8 mouse cellular contexts compared by ENCODE assay signal in the genomic region with DNA sequence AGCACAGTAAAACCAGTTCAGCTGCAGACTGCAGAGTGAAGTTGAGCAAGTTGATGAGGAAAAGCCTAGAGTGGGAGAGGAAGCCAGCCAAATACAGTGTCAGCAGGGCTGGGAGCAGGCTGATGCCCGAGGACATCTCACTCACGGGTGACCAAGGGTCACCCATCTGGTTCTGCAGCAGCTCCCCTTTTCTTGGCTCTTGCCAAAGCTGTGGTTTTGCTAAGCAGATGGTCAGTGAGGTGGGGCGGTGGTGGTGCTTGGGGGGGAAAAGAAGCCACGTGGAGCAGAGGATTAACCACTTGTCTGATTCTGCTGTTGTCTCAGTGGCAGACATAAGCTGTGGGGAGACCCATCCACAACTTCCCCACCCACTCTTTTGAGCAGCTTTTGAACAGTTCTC. TPM values are rescaled to one million over a fixed set of nuclear protein-coding genes. Genes with fewer than 3 reads are reported as not detected.
DNase-seq lines count a peak whose midpoint lies in the region; ATAC-seq lines count a peak whose summit lies in the region.

No protein-coding gene starts in this region.

- WGBS in embryonic facial prominence, embryonic 14.5 days: 9% methylated on average over 4 of the region's 4 CpGs
- WGBS in embryonic facial prominence, embryonic 10.5 days: 21% methylated on average over 4 of the region's 4 CpGs
- 16% methylated on average over 4 of the region's 4 CpGs for WGBS in midbrain, embryonic 14.5 days
- WGBS in midbrain, embryonic 16.5 days: 13% methylated on average over 4 of the region's 4 CpGs

- no peak overlapping the region for H3K4me3 ChIP-seq in embryonic facial prominence, embryonic 14.5 days (ENCODE audit: low read depth, low read length)
- H3K4me3 ChIP-seq in embryonic facial prominence, embryonic 10.5 days: no peak overlapping the region
- H3K4me3 ChIP-seq in midbrain, embryonic 14.5 days (replicated peaks; ENCODE audit: low read depth, low read length): no peak overlapping the region
- H3K4me3 ChIP-seq in midbrain, embryonic 16.5 days (ENCODE audit: low read depth, low read length): no peak overlapping the region

- ATAC-seq in embryonic facial prominence, embryonic 14.5 days (ENCODE audit: low read depth): no peak
- no peak for ATAC-seq in midbrain, embryonic 14.5 days (ENCODE audit: low FRiP score, low TSS enrichment)
- no peak for ATAC-seq in midbrain, embryonic 16.5 days

- H3K9me3 ChIP-seq in embryonic facial prominence, embryonic 14.5 days (ENCODE audit: control insufficient read depth, low read length): peaks cover 3% of the 10 kb centered on the region; the same call in 1 of the 2 replicates
- 0 out of 2 replicates have a peak, but pooled peaks cover 3% of the 10 kb centered on the region for H3K9me3 ChIP-seq in embryonic facial prominence, embryonic 10.5 days
- H3K9me3 ChIP-seq in midbrain, embryonic 14.5 days (ENCODE audit: control insufficient read depth, low read length): no peaks in the 10 kb centered on the region
- H3K9me3 ChIP-seq in midbrain, embryonic 16.5 days (replicated peaks; ENCODE audit: control insufficient read depth, low read length, poor library complexity, severe bottlenecking): no peaks in the 10 kb centered on the region

- no peaks in the 10 kb centered on the region for H3K36me3 ChIP-seq in embryonic facial prominence, embryonic 14.5 days (ENCODE audit: control insufficient read depth, insufficient read depth, low read length)
- H3K36me3 ChIP-seq in embryonic facial prominence, embryonic 10.5 days (replicated peaks): peaks cover 10% of the 10 kb centered on the region
- H3K36me3 ChIP-seq in midbrain, embryonic 14.5 days (ENCODE audit: control insufficient read depth, insufficient read depth, low read length): 0 out of 2 replicates have a peak, but pooled peaks cover 4% of the 10 kb centered on the region
- H3K36me3 ChIP-seq in midbrain, embryonic 16.5 days (ENCODE audit: control insufficient read depth, insufficient read depth, low read length): no peaks in the 10 kb centered on the region

- 0 out of 2 replicates have a peak, but pooled peaks cover 9% of the 10 kb centered on the region for H3K4me1 ChIP-seq in embryonic facial prominence, embryonic 14.5 days (ENCODE audit: control insufficient read depth, insufficient read depth, low read length)
- peaks cover 23% of the 10 kb centered on the region for H3K4me1 ChIP-seq in embryonic facial prominence, embryonic 10.5 days
- H3K4me1 ChIP-seq in midbrain, embryonic 14.5 days (ENCODE audit: control insufficient read depth, insufficient read depth, low read length): peaks cover 9% of the 10 kb centered on the region; the same call in 1 of the 2 replicates
- 0 out of 2 replicates have a peak, but pooled peaks cover 4% of the 10 kb centered on the region for H3K4me1 ChIP-seq in midbrain, embryonic 16.5 days (ENCODE audit: control insufficient read depth, insufficient read depth, low read length)

- no peaks in the 10 kb centered on the region for H3K27me3 ChIP-seq in embryonic facial prominence, embryonic 14.5 days (replicated peaks; ENCODE audit: control insufficient read depth, insufficient read depth, low read length)
- no peaks in the 10 kb centered on the region for H3K27me3 ChIP-seq in embryonic facial prominence, embryonic 10.5 days (replicated peaks; ENCODE audit: low read depth, poor library complexity, severe bottlenecking)
- H3K27me3 ChIP-seq in midbrain, embryonic 14.5 days (ENCODE audit: control insufficient read depth, insufficient read depth, low read length): no peaks in the 10 kb centered on the region
- H3K27me3 ChIP-seq in midbrain, embryonic 16.5 days (ENCODE audit: control insufficient read depth, insufficient read depth, low read depth, low read length): no peaks in the 10 kb centered on the region

- peak; percentile 43 for DNase-seq in embryonic facial prominence, embryonic 14.5 days (ENCODE audit: low spot score)
- DNase-seq in embryonic facial prominence, embryonic 10.5 days (ENCODE audit: low spot score): no peak
- DNase-seq in midbrain, embryonic 14.5 days: no peak
- DNase-seq in gastrocnemius, postnatal 10 days: peak; percentile 40
- peak; percentile 53 for DNase-seq in lung, postnatal 36 days
- DNase-seq in spleen, postnatal 10 days (ENCODE audit: low spot score in 2 of 2): no peak
- no peak for DNase-seq in ovary, postnatal 10 days (ENCODE audit: low spot score)

- no peak overlapping the region for H3K4me2 ChIP-seq in embryonic facial prominence, embryonic 14.5 days (ENCODE audit: low read depth, low read length)
- H3K4me2 ChIP-seq in midbrain, embryonic 14.5 days (ENCODE audit: low read length): no peak overlapping the region
- H3K4me2 ChIP-seq in midbrain, embryonic 16.5 days (ENCODE audit: low read length): no peak overlapping the region

- H3K27ac ChIP-seq in embryonic facial prominence, embryonic 14.5 days (replicated peaks; ENCODE audit: low read depth, low read length): 0 out of 2 replicates have a peak overlapping the region, but pooled peaks have one; percentile 39
- H3K27ac ChIP-seq in embryonic facial prominence, embryonic 10.5 days (replicated peaks): no peak overlapping the region
- H3K27ac ChIP-seq in midbrain, embryonic 14.5 days (replicated peaks; ENCODE audit: low read depth, low read length): no peak overlapping the region
- H3K27ac ChIP-seq in midbrain, embryonic 16.5 days (ENCODE audit: low read length): no peak overlapping the region

- H3K9ac ChIP-seq in embryonic facial prominence, embryonic 14.5 days (ENCODE audit: low read depth, low read length): peak overlapping the region; percentile 31; the same call in 1 of the 2 replicates
- peak overlapping the region; percentile 26; the same call in 1 of the 2 replicates for H3K9ac ChIP-seq in midbrain, embryonic 14.5 days (replicated peaks; ENCODE audit: low read length)
- H3K9ac ChIP-seq in midbrain, embryonic 16.5 days (ENCODE audit: low read depth, low read length): no peak overlapping the region

RNA-seq across cellular contexts. Expression of gene Osbpl2, which starts 7.1 kb away (rescaled TPM):
- polyA plus RNA-seq in embryonic facial prominence, embryonic 14.5 days (2014; fragmentation: Nextera tagmentation; extraction: Ambion mirVana): 37.4 and 41.5 TPM in 2 replicates
- polyA plus RNA-seq in embryonic facial prominence, embryonic 10.5 days (2016; fragmentation: Nextera tagmentation; extraction: Ambion mirVana): 23.6 and 24.9 TPM in 2 replicates
- polyA plus RNA-seq in midbrain, embryonic 14.5 days (2014; fragmentation: Nextera tagmentation; extraction: Ambion mirVana): 67.2 and 76.6 TPM in 2 replicates
- polyA plus RNA-seq in midbrain, embryonic 16.5 days (2015; fragmentation: Nextera tagmentation; extraction: Ambion mirVana): 75.5 and 76.1 TPM in 2 replicates
- 10 to 100 TPM; 18.1 to 21.5 TPM for total RNA-seq in gastrocnemius, postnatal 10 days (2021)

RNA-seq across cellular contexts. Expression of gene Hrh3, which starts 21.9 kb away (rescaled TPM):
- polyA plus RNA-seq in embryonic facial prominence, embryonic 14.5 days (2014; fragmentation: Nextera tagmentation; extraction: Ambion mirVana): 0.11 and 0.14 TPM in 2 replicates
- 0.49 and 0.67 TPM in 2 replicates for polyA plus RNA-seq in embryonic facial prominence, embryonic 10.5 days (2016; fragmentation: Nextera tagmentation; extraction: Ambion mirVana)
- 2.7 and 3.8 TPM in 2 replicates for polyA plus RNA-seq in midbrain, embryonic 14.5 days (2014; fragmentation: Nextera tagmentation; extraction: Ambion mirVana)
- polyA plus RNA-seq in midbrain, embryonic 16.5 days (2015; fragmentation: Nextera tagmentation; extraction: Ambion mirVana): 3.3 TPM in 2 replicates
- under 1 TPM; 0.29 to 0.42 TPM for total RNA-seq in gastrocnemius, postnatal 10 days (2021)

RNA-seq across cellular contexts. Expression of gene Adrm1, which starts 45.1 kb away (rescaled TPM):
- polyA plus RNA-seq in embryonic facial prominence, embryonic 14.5 days (2014; fragmentation: Nextera tagmentation; extraction: Ambion mirVana): 130 and 142 TPM in 2 replicates
- polyA plus RNA-seq in embryonic facial prominence, embryonic 10.5 days (2016; fragmentation: Nextera tagmentation; extraction: Ambion mirVana): 264 and 272 TPM in 2 replicates
- polyA plus RNA-seq in midbrain, embryonic 14.5 days (2014; fragmentation: Nextera tagmentation; extraction: Ambion mirVana): 158 and 179 TPM in 2 replicates
- 201 and 206 TPM in 2 replicates for polyA plus RNA-seq in midbrain, embryonic 16.5 days (2015; fragmentation: Nextera tagmentation; extraction: Ambion mirVana)
- total RNA-seq in gastrocnemius, postnatal 10 days (2021): 100 to 1,000 TPM in 1 of 2 experiments, 10 to 100 TPM in 1; 97.8 to 108 TPM

RNA-seq across cellular contexts. Expression of gene Mtg2, which starts 55.8 kb away (rescaled TPM):
- 19.8 and 24.5 TPM in 2 replicates for polyA plus RNA-seq in embryonic facial prominence, embryonic 14.5 days (2014; fragmentation: Nextera tagmentation; extraction: Ambion mirVana)
- 31.3 and 33.0 TPM in 2 replicates for polyA plus RNA-seq in embryonic facial prominence, embryonic 10.5 days (2016; fragmentation: Nextera tagmentation; extraction: Ambion mirVana)
- polyA plus RNA-seq in midbrain, embryonic 14.5 days (2014; fragmentation: Nextera tagmentation; extraction: Ambion mirVana): 32.2 and 35.4 TPM in 2 replicates
- polyA plus RNA-seq in midbrain, embryonic 16.5 days (2015; fragmentation: Nextera tagmentation; extraction: Ambion mirVana): 34.9 and 35.7 TPM in 2 replicates
- total RNA-seq in gastrocnemius, postnatal 10 days (2021): 10 to 100 TPM; 10.4 to 12.1 TPM

Comparison
In these comparisons a context has a peak if more than half of its experiments do, and no peak if none do; other contexts are left out.
1. DNase-seq: peak in embryonic facial prominence, embryonic 14.5 days (single experiment), gastrocnemius, postnatal 10 days (single experiment) and lung, postnatal 36 days (single experiment); none in embryonic facial prominence, embryonic 10.5 days (single experiment), midbrain, embryonic 14.5 days (single experiment), spleen, postnatal 10 days (0 of 2) and ovary, postnatal 10 days (single experiment).